Comparison of ENCODE assay signal across 11 mouse cellular contexts in the genomic region with DNA sequence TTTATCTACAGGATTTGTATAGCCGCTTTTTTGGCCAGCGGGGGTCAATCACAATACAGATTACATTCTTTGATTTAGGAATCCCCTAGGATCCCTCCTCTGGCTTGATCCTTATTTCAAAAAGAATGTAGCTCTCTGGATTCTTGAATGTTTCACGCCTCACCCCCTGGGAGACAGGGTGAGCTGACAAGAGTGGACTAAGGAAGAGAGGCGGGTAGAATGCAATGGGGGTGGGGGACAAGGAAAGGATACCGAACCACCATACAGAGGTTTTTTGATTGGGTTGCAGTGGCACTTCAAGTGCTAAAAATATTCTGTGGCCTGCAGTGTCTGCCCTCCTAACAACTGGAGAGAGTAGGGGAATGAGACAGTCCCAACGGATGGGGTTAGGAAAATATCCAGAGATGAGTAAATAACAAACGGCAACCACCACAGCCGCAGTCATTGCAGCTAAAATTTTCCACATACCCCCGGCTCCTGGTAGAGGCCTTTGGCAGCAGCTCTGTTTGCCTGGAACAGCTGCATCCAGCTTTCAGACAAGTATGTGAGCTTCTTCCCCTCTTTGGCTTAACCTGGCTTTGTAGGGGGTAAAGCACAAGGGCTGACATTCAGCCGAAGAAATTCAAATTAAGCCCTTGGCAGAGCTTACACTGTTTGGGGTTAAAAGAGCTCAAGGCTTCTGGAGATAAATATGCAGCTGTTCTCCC. TPM values are rescaled to one million over a fixed set of nuclear protein-coding genes. Genes with fewer than 3 reads are reported as not detected.
A peak's percentile ranks its signal among the peaks of the same experiment; 100 is the strongest.
DNase-seq lines count a peak whose midpoint lies in the region; ATAC-seq and TF ChIP-seq lines count a peak whose summit lies in the region.
"Had no signal": no experiment of that assay in that cellular context is flagged by ENCODE, and none has a peak within 500 bp of the region (broad histone marks: within the 10 kb centered on the region; RNA-seq: fewer than 3 reads in every experiment).

No protein-coding gene starts in this region.

- TF ChIP-seq CTCF in hindbrain, postnatal 0 days (IDR thresholded peaks at IDR 0.05; ENCODE audit: low read depth): no peak

- no peak overlapping the region for H3K4me2 ChIP-seq in hindbrain, postnatal 0 days (ENCODE audit: low read depth, low read length)
- no peak overlapping the region for H3K4me2 ChIP-seq in hindbrain, embryonic 14.5 days (replicated peaks)
- H3K4me2 ChIP-seq in embryonic facial prominence, embryonic 15.5 days (replicated peaks): no peak overlapping the region
- 0 out of 2 replicates have a peak overlapping the region, but pooled peaks have one; percentile 3 for H3K4me2 ChIP-seq in lung, embryonic 16.5 days (ENCODE audit: low read depth, low read length)

- DNase-seq in hindbrain, postnatal 0 days (ENCODE audit: low spot score): peak; percentile 14
- DNase-seq in hindbrain, embryonic 14.5 days (ENCODE audit: low spot score): no peak
- peak; percentile 9 to 28 for DNase-seq in heart, postnatal 14 days
- DNase-seq in layer of hippocampus, adult 8-10 months (ENCODE audit: low spot score in 2 of 2): no peak
- no peak for DNase-seq in layer of hippocampus, adult 18-20 months (ENCODE audit: low spot score in 2 of 2)
- DNase-seq in layer of hippocampus, postnatal 10 days (ENCODE audit: low spot score in 2 of 2): no peak
- DNase-seq: cerebellum, postnatal 25 days had no signal

- H3K9ac ChIP-seq in hindbrain, postnatal 0 days (replicated peaks; ENCODE audit: low read length): no peak overlapping the region
- no peak overlapping the region for H3K9ac ChIP-seq in hindbrain, embryonic 14.5 days
- no peak overlapping the region for H3K9ac ChIP-seq in embryonic facial prominence, embryonic 15.5 days
- H3K9ac ChIP-seq in lung, embryonic 16.5 days (ENCODE audit: low read length): no peak overlapping the region

- H3K27me3 ChIP-seq in hindbrain, postnatal 0 days (ENCODE audit: insufficient read depth, low read length): no peaks in the 10 kb centered on the region
- H3K27me3 ChIP-seq in hindbrain, embryonic 14.5 days (ENCODE audit: control insufficient read depth, insufficient read depth, low read length): no peaks in the 10 kb centered on the region; the same call in 1 of the 2 replicates
- 0 out of 2 replicates have a peak, but pooled peaks cover 8% of the 10 kb centered on the region for H3K27me3 ChIP-seq in embryonic facial prominence, embryonic 15.5 days
- no peaks in the 10 kb centered on the region for H3K27me3 ChIP-seq in lung, embryonic 16.5 days (ENCODE audit: control insufficient read depth, insufficient read depth, low read depth, low read length)
- H3K27me3 ChIP-seq: CH12.LX had no signal

- no peaks in the 10 kb centered on the region for H3K36me3 ChIP-seq in hindbrain, postnatal 0 days (ENCODE audit: insufficient read depth, low read length)
- no peaks in the 10 kb centered on the region for H3K36me3 ChIP-seq in hindbrain, embryonic 14.5 days (replicated peaks; ENCODE audit: control insufficient read depth, insufficient read depth)
- no peaks in the 10 kb centered on the region for H3K36me3 ChIP-seq in embryonic facial prominence, embryonic 15.5 days
- H3K36me3 ChIP-seq in lung, embryonic 16.5 days (ENCODE audit: control insufficient read depth, insufficient read depth, low read length): no peaks in the 10 kb centered on the region

- H3K4me1 ChIP-seq in hindbrain, postnatal 0 days (ENCODE audit: insufficient read depth, low read length): no peaks in the 10 kb centered on the region
- H3K4me1 ChIP-seq in hindbrain, embryonic 14.5 days (replicated peaks; ENCODE audit: control insufficient read depth, insufficient read depth, low read length): no peaks in the 10 kb centered on the region
- no peaks in the 10 kb centered on the region for H3K4me1 ChIP-seq in embryonic facial prominence, embryonic 15.5 days
- no peaks in the 10 kb centered on the region for H3K4me1 ChIP-seq in lung, embryonic 16.5 days (replicated peaks; ENCODE audit: control insufficient read depth, insufficient read depth, low read length)

- no peak overlapping the region for H3K27ac ChIP-seq in hindbrain, postnatal 0 days
- H3K27ac ChIP-seq in hindbrain, embryonic 14.5 days: no peak overlapping the region
- peak overlapping the region; percentile 65 for H3K27ac ChIP-seq in embryonic facial prominence, embryonic 15.5 days (replicated peaks)
- peak overlapping the region; percentile 85 for H3K27ac ChIP-seq in lung, embryonic 16.5 days (ENCODE audit: low read length)

- intact Hi-C loops in heart, postnatal 14 days (cut with DNase I): no loop called here

- 46% methylated on average over 10 of the region's 10 CpGs for WGBS in hindbrain, postnatal 0 days
- 40% methylated on average over 10 of the region's 10 CpGs for WGBS in hindbrain, embryonic 14.5 days
- 37% methylated on average over 10 of the region's 10 CpGs for WGBS in embryonic facial prominence, embryonic 15.5 days
- WGBS in lung, embryonic 16.5 days: 38% methylated on average over 10 of the region's 10 CpGs

- H3K4me3 ChIP-seq in hindbrain, postnatal 0 days (ENCODE audit: low read length): no peak overlapping the region
- no peak overlapping the region for H3K4me3 ChIP-seq in hindbrain, embryonic 14.5 days (replicated peaks; ENCODE audit: low read length)
- no peak overlapping the region for H3K4me3 ChIP-seq in embryonic facial prominence, embryonic 15.5 days (replicated peaks)
- H3K4me3 ChIP-seq in lung, embryonic 16.5 days (ENCODE audit: low read length): no peak overlapping the region

- ATAC-seq in hindbrain, postnatal 0 days: no peak
- no peak for ATAC-seq in hindbrain, embryonic 14.5 days (ENCODE audit: low FRiP score)
- peak; percentile 77 for ATAC-seq in embryonic facial prominence, embryonic 15.5 days (ENCODE audit: insufficient number of reproducible peaks, low FRiP score, low TSS enrichment, low read depth)
- peak; percentile 86 for ATAC-seq in lung, embryonic 16.5 days (ENCODE audit: low read depth)

- no peaks in the 10 kb centered on the region for H3K9me3 ChIP-seq in hindbrain, postnatal 0 days (ENCODE audit: low read length)
- H3K9me3 ChIP-seq in hindbrain, embryonic 14.5 days (ENCODE audit: control insufficient read depth, low read length): no peaks in the 10 kb centered on the region
- H3K9me3 ChIP-seq in embryonic facial prominence, embryonic 15.5 days (replicated peaks): no peaks in the 10 kb centered on the region
- H3K9me3 ChIP-seq in lung, embryonic 16.5 days (ENCODE audit: control insufficient read depth, low read length): no peaks in the 10 kb centered on the region

RNA-seq across cellular contexts. Expression of a gene that starts 3.3 kb away (rescaled TPM):
- 1.7 and 2.3 TPM in 2 replicates for total RNA-seq in hindbrain, postnatal 0 days (2014; rRNA removed)
- 1.1 and 1.6 TPM in 2 replicates for polyA plus RNA-seq in hindbrain, postnatal 0 days (2015; fragmentation: Nextera tagmentation; extraction: Ambion mirVana)
- 1.5 and 1.9 TPM in 2 replicates for polyA plus RNA-seq in hindbrain, embryonic 14.5 days (2014; fragmentation: Nextera tagmentation; extraction: Ambion mirVana)
- 12.1 and 12.7 TPM in 2 replicates for polyA plus RNA-seq in embryonic facial prominence, embryonic 15.5 days (2015; fragmentation: Nextera tagmentation; extraction: Ambion mirVana)
- total RNA-seq in heart, postnatal 14 days (2021): 1 to 10 TPM; 5.1 to 5.9 TPM
- 17.1 and 19.6 TPM in 2 replicates for polyA plus RNA-seq in lung, embryonic 16.5 days (2015; fragmentation: Nextera tagmentation; extraction: Ambion mirVana)
- 1 to 10 TPM in 1 of 4 experiments, under 1 TPM in 3; 0.52 to 1.1 (median 0.90) TPM for total RNA-seq in layer of hippocampus, adult 8-10 months (2022)
- total RNA-seq in layer of hippocampus, adult 18-20 months (2021): under 1 TPM; 0.58 to 0.77 TPM
- 1 to 10 TPM in 1 of 2 experiments, under 1 TPM in 1; 0.76 to 1.3 TPM for total RNA-seq in layer of hippocampus, postnatal 10 days (2021)
- total RNA-seq: CH12.LX; megakaryocyte, adult 5-6 weeks had no signal

RNA-seq across cellular contexts. Expression of a gene that starts 13.3 kb away (rescaled TPM):
- 149 and 156 TPM in 2 replicates for total RNA-seq in hindbrain, postnatal 0 days (2014; rRNA removed)
- polyA plus RNA-seq in hindbrain, postnatal 0 days (2015; fragmentation: Nextera tagmentation; extraction: Ambion mirVana): 262 and 267 TPM in 2 replicates
- 295 and 303 TPM in 2 replicates for polyA plus RNA-seq in hindbrain, embryonic 14.5 days (2014; fragmentation: Nextera tagmentation; extraction: Ambion mirVana)
- 146 and 156 TPM in 2 replicates for polyA plus RNA-seq in embryonic facial prominence, embryonic 15.5 days (2015; fragmentation: Nextera tagmentation; extraction: Ambion mirVana)
- total RNA-seq in heart, postnatal 14 days (2021): 10 to 100 TPM; 17.1 to 18.2 TPM
- polyA plus RNA-seq in lung, embryonic 16.5 days (2015; fragmentation: Nextera tagmentation; extraction: Ambion mirVana): 129 and 139 TPM in 2 replicates
- 10 to 100 TPM; 15.2 to 18.1 (median 16.2) TPM for total RNA-seq in layer of hippocampus, adult 8-10 months (2022)
- 10 to 100 TPM; 13.5 to 14.2 TPM for total RNA-seq in layer of hippocampus, adult 18-20 months (2021)
- total RNA-seq in layer of hippocampus, postnatal 10 days (2021): 10 to 100 TPM; 52.5 to 57.0 TPM

Comparison
In these comparisons a context has a peak if more than half of its experiments do, and no peak if none do; other contexts are left out.
1. DNase-seq: peak in hindbrain, postnatal 0 days (single experiment) and heart, postnatal 14 days (2 of 2); none in hindbrain, embryonic 14.5 days (single experiment), layer of hippocampus, adult 8-10 months (0 of 2), layer of hippocampus, adult 18-20 months (0 of 2) and layer of hippocampus, postnatal 10 days (0 of 2).
2. ATAC-seq: peak in embryonic facial prominence, embryonic 15.5 days (single experiment) and lung, embryonic 16.5 days (single experiment); none in hindbrain, postnatal 0 days (single experiment) and hindbrain, embryonic 14.5 days (single experiment).
3. H3K27ac ChIP-seq: peak in embryonic facial prominence, embryonic 15.5 days (single experiment) and lung, embryonic 16.5 days (single experiment); none in hindbrain, postnatal 0 days (single experiment) and hindbrain, embryonic 14.5 days (single experiment).